Mouse (Mus musculus): ENCODE results near the gene Susd6. TPM values are rescaled to one million over a fixed set of nuclear protein-coding genes. Genes with fewer than 3 reads are reported as not detected.

The Susd6 gene
- polyA plus RNA-seq, 1 experiment from 2014 or later = 18.6 TPM

Other genes starting within 250 kb of the Susd6 start
- gene Slc39a9, start 146.6 kb upstream of the Susd6 start, polyA plus RNA-seq (2015; fragmentation: Nextera tagmentation; extraction: Ambion mirVana) = 23.2 and 25.8 TPM in 2 replicates
- 244 and 251 TPM in 2 replicates for gene Erh, start 146.2 kb upstream of the Susd6 start, polyA plus RNA-seq (2015; fragmentation: Nextera tagmentation; extraction: Ambion mirVana)
- gene Plekhd1, start 97.9 kb upstream of the Susd6 start, polyA plus RNA-seq (2015; fragmentation: Nextera tagmentation; extraction: Ambion mirVana) = 0.32 and 0.39 TPM in 2 replicates
- 0.13 and 0.17 TPM in 2 replicates for gene Ccdc177, start 29.8 kb upstream of the Susd6 start, polyA plus RNA-seq (2015; fragmentation: Nextera tagmentation; extraction: Ambion mirVana)
- 566 and 588 TPM in 2 replicates for gene Srsf5, start 155.0 kb downstream of the Susd6 start, polyA plus RNA-seq (2015; fragmentation: Nextera tagmentation; extraction: Ambion mirVana)
- 0.54 and 0.71 TPM in 2 replicates for gene Slc10a1, start 178.2 kb downstream of the Susd6 start, polyA plus RNA-seq (2015; fragmentation: Nextera tagmentation; extraction: Ambion mirVana)
- 7.1 and 8.1 TPM in 2 replicates for gene Smoc1, start 236.3 kb downstream of the Susd6 start, polyA plus RNA-seq (2015; fragmentation: Nextera tagmentation; extraction: Ambion mirVana)